Mouse (Mus musculus) G1E-ER4 (cell line): ENCODE measurements around the gene Plau. TPM values are rescaled to one million over a fixed set of nuclear protein-coding genes. Genes with fewer than 3 reads are reported as not detected.

Experiments used
- GATA1 ChIP-seq: IDR thresholded peaks from one replicate; pipeline ENCODE4 v1.8.0; 2012; ENCODE audit warnings: low read length, inconsistent platforms
- polyA plus RNA-seq: library from polyadenylated mRNA; stranded (reverse); fragments of >175 nt; gene quantifications from 2 replicates; pipeline ENCODE4 v1.2.3, GENCODE M21; 2012

Gene Plau
- polyA plus RNA-seq, 1 experiment = not detected

GRCm38 (mm10) chr14:20798761-20799160, 37.7 kb upstream of the Plau start:
- TF ChIP-seq GATA1 = no peak

- no peak for TF ChIP-seq GATA1
Measured at GRCm38 (mm10) chr14:20802926-20803605, 33.4 kb upstream of the Plau start.

GRCm38 (mm10) chr14:20803606-20803938, 32.9 kb upstream of the Plau start:
- no peak for TF ChIP-seq GATA1

- no peak for TF ChIP-seq GATA1
Measured at GRCm38 (mm10) chr14:20804481-20804880, 32.0 kb upstream of the Plau start.

- TF ChIP-seq GATA1 = no peak
Measured at GRCm38 (mm10) chr14:20804964-20805672, 31.3 kb upstream of the Plau start.

GRCm38 (mm10) chr14:20806116-20806840, 30.2 kb upstream of the Plau start:
- TF ChIP-seq GATA1 = no peak

GRCm38 (mm10) chr14:20809349-20809748, 27.1 kb upstream of the Plau start:
- no peak for TF ChIP-seq GATA1

- TF ChIP-seq GATA1 = no peak
Measured at GRCm38 (mm10) chr14:20809820-20810219, 26.6 kb upstream of the Plau start.

GRCm38 (mm10) chr14:20811236-20811635, 25.2 kb upstream of the Plau start:
- no peak for TF ChIP-seq GATA1

GRCm38 (mm10) chr14:20811779-20812406, 24.6 kb upstream of the Plau start:
- TF ChIP-seq GATA1 = no peak

GRCm38 (mm10) chr14:20815448-20815847, 21.0 kb upstream of the Plau start:
- no peak for TF ChIP-seq GATA1

- TF ChIP-seq GATA1 = no peak
Measured at GRCm38 (mm10) chr14:20824517-20824916, 11.9 kb upstream of the Plau start.

- no peak for TF ChIP-seq GATA1
Measured at GRCm38 (mm10) chr14:20825516-20825915, 10.9 kb upstream of the Plau start.

- TF ChIP-seq GATA1 = no peak
Measured at GRCm38 (mm10) chr14:20827061-20827460, 9.4 kb upstream of the Plau start.

GRCm38 (mm10) chr14:20827491-20827890, 9.0 kb upstream of the Plau start:
- no peak for TF ChIP-seq GATA1

- no peak for TF ChIP-seq GATA1
Measured at GRCm38 (mm10) chr14:20828524-20828923, 7.9 kb upstream of the Plau start.
